Mouse (Mus musculus) embryonic facial prominence, embryonic 11.5 days (tissue): ENCODE data around the gene Tmem238l. TPM values are rescaled to one million over a fixed set of nuclear protein-coding genes. Genes with fewer than 3 reads are reported as not detected.
A peak's percentile ranks its signal among the peaks of the same experiment; 100 is the strongest.

Experiments
- ATAC-seq: fragments of 200-750 bp; cut with Nextera tagmentation; replicated peaks from 2 replicates; pipeline ENCODE4 v1.8.0; 2017; ENCODE audit warnings: low read depth; ENCODE audit not compliant: insufficient number of reproducible peaks, low FRiP score, low TSS enrichment
- DNase-seq: peaks from one replicate; pipeline ENCODE4 v3.0.0-alpha.2; 2015; ENCODE audit warnings: low spot score
- H3K27ac ChIP-seq: fragments of 300-500 bp; sonication (generic); replicated peaks from 2 replicates; pipeline ENCODE4 v1.5.1; 2014; ENCODE audit warnings: mild to moderate bottlenecking, low read depth, low read length, control low read depth
- H3K27me3 ChIP-seq: fragments of 300-500 bp; sonication (generic); 2 replicates; pipeline ENCODE4 v1.6.1; 2014; ENCODE audit warnings: mild to moderate bottlenecking, low read length, moderate library complexity, mixed read lengths; ENCODE audit not compliant: control insufficient read depth, insufficient read depth
- H3K36me3 ChIP-seq: fragments of 300-500 bp; sonication (generic); replicated peaks from 2 replicates; pipeline ENCODE4 v1.6.1; 2014; ENCODE audit warnings: low read depth, mild to moderate bottlenecking, low read length, moderate library complexity, mixed read lengths; ENCODE audit not compliant: control insufficient read depth, insufficient read depth
- H3K4me1 ChIP-seq: fragments of 300-500 bp; sonication (generic); 2 replicates; pipeline ENCODE4 v1.6.1; 2014; ENCODE audit warnings: low read length, mixed read lengths; ENCODE audit not compliant: control insufficient read depth, insufficient read depth
- H3K4me2 ChIP-seq: fragments of 300-500 bp; sonication (generic); 2 replicates; pipeline ENCODE4 v1.6.1; 2014; ENCODE audit warnings: low read depth, mild to moderate bottlenecking, control low read depth, low read length, moderate library complexity
- H3K4me3 ChIP-seq: fragments of 300-500 bp; sonication (generic); 2 replicates; pipeline ENCODE4 v1.5.1; 2014; ENCODE audit warnings: low read depth, low read length, control low read depth
- H3K9ac ChIP-seq: fragments of 300-500 bp; sonication (generic); replicated peaks from 2 replicates; pipeline ENCODE4 v1.6.1; 2014; ENCODE audit warnings: mild to moderate bottlenecking, control low read depth, low read length
- H3K9me3 ChIP-seq: fragments of 300-500 bp; sonication (generic); replicated peaks from 2 replicates; pipeline ENCODE4 v1.6.1; 2016; ENCODE audit warnings: mild to moderate bottlenecking, low read length, inconsistent platforms, mixed read lengths; ENCODE audit not compliant: control insufficient read depth
- WGBS: fragments of 180-500 bp; shearing (Covaris S2); extraction: QIAGEN DNeasy Blood & Tissue Kit; methylation state at CpG from one replicate; pipeline ENCODE4 v1.1.7; 2014; 5-methylcytosine and 5-hydroxymethylcytosine counted together
- polyA plus RNA-seq: library from polyadenylated mRNA; unstranded; fragments of >200 nt; fragmentation: Nextera tagmentation; extraction: Ambion mirVana; gene quantifications from 2 replicates; pipeline ENCODE4 v1.2.1, GENCODE M21; 2014

The Tmem238l gene
- not detected in 2 replicates for polyA plus RNA-seq

- WGBS = 85% methylated on average over 9 of the region's 9 CpGs
These were observed at the start of gene Tmem238l for GRCm38 (mm10) chr11:66956303-66956702. Tmem238l (plus strand) TSS chr11:66956638.

GRCm38 (mm10) chr11:66911811-66912210 is 44.6 kb upstream of the Tmem238l start, which contains the start of gene Pirt:
Pirt (plus strand) TSS chr11:66911981.
- H3K9me3 ChIP-seq = no peaks in the 10 kb centered on the region
- ATAC-seq = no peak
- WGBS = 40% methylated on average over 10 of the region's 10 CpGs
- no peaks in the 10 kb centered on the region for H3K4me1 ChIP-seq
- no peaks in the 10 kb centered on the region for H3K27me3 ChIP-seq
- H3K9ac ChIP-seq = no peak within 1 kb of the TSS
- no peak within 1 kb of the TSS for H3K27ac ChIP-seq
- H3K4me3 ChIP-seq = no peak within 1 kb of the TSS
- no peak within 1 kb of the TSS for H3K4me2 ChIP-seq
- H3K36me3 ChIP-seq = no peaks in the 10 kb centered on the region
- DNase-seq = no peak

More at GRCm38 (mm10) chr11:66956303-66956702, at the start of gene Tmem238l:
- Histone ChIP-seq H3K36me3 (no peaks in the 10 kb centered on the region), H3K4me2 (no peak within 1 kb of the TSS), H3K9me3 (no peaks in the 10 kb centered on the region), H3K4me1 (no peaks in the 10 kb centered on the region), H3K4me3 (no peak within 1 kb of the TSS), H3K9ac (no peak within 1 kb of the TSS), H3K27me3 (no peaks in the 10 kb centered on the region), H3K27ac (no peak within 1 kb of the TSS)
- DNase-seq (no peak), ATAC-seq (no peak)

GRCm38 (mm10) chr11:66912531-66913458 is 43.6 kb upstream of the Tmem238l start:
- DNase-seq (no peak), ATAC-seq (no peak)
- no peaks in the 10 kb centered on the region for H3K36me3 ChIP-seq
- no peaks in the 10 kb centered on the region for H3K4me1 ChIP-seq
- H3K9ac ChIP-seq = no peak overlapping the region
- H3K4me2 ChIP-seq = no peak overlapping the region
- no peaks in the 10 kb centered on the region for H3K27me3 ChIP-seq
- no peaks in the 10 kb centered on the region for H3K9me3 ChIP-seq
- no peak overlapping the region for H3K4me3 ChIP-seq
- WGBS = 51% methylated on average over 17 of the region's 17 CpGs
- H3K27ac ChIP-seq = no peak overlapping the region

GRCm38 (mm10) chr11:66914249-66914648 is 42.2 kb upstream of the Tmem238l start:
- H3K27me3 ChIP-seq = no peaks in the 10 kb centered on the region
- 42% methylated on average over 3 of the region's 3 CpGs for WGBS
- no peak overlapping the region for H3K4me3 ChIP-seq
- DNase-seq (peak; percentile 67), ATAC-seq (no peak)
- H3K4me1 ChIP-seq = no peaks in the 10 kb centered on the region
- no peak overlapping the region for H3K9ac ChIP-seq
- H3K36me3 ChIP-seq = no peaks in the 10 kb centered on the region
- no peaks in the 10 kb centered on the region for H3K9me3 ChIP-seq
- no peak overlapping the region for H3K27ac ChIP-seq
- no peak overlapping the region for H3K4me2 ChIP-seq

- no peak for ATAC-seq
- no peak overlapping the region for H3K27ac ChIP-seq
- WGBS = 45% methylated on average over 2 of the region's 2 CpGs
These were observed 36.4 kb upstream of the Tmem238l start for GRCm38 (mm10) chr11:66920012-66920411.

GRCm38 (mm10) chr11:66924095-66924823 is 32.2 kb upstream of the Tmem238l start:
- Histone ChIP-seq H3K27ac (no peak overlapping the region), H3K27me3 (no peaks in the 10 kb centered on the region), H3K4me1 (peaks cover 5% of the 10 kb centered on the region; the same call in 1 of the 2 replicates), H3K4me2 (no peak overlapping the region), H3K36me3 (no peaks in the 10 kb centered on the region), H3K4me3 (no peak overlapping the region), H3K9me3 (no peaks in the 10 kb centered on the region), H3K9ac (no peak overlapping the region)
- ATAC-seq (no peak), DNase-seq (no peak)
- 80% methylated on average over 11 of the region's 11 CpGs for WGBS

More at GRCm38 (mm10) chr11:66920012-66920411, 36.4 kb upstream of the Tmem238l start:
- H3K4me3 ChIP-seq = no peak overlapping the region
- peaks cover 5% of the 10 kb centered on the region; the same call in 1 of the 2 replicates for H3K4me1 ChIP-seq
- H3K9me3 ChIP-seq = no peaks in the 10 kb centered on the region
- H3K9ac ChIP-seq = no peak overlapping the region
- no peak overlapping the region for H3K4me2 ChIP-seq
- no peak for DNase-seq
- no peaks in the 10 kb centered on the region for H3K27me3 ChIP-seq
- H3K36me3 ChIP-seq = no peaks in the 10 kb centered on the region

GRCm38 (mm10) chr11:66928311-66928710 is 28.1 kb upstream of the Tmem238l start:
- H3K4me1 ChIP-seq = no peaks in the 10 kb centered on the region
- no peak overlapping the region for H3K27ac ChIP-seq
- no peaks in the 10 kb centered on the region for H3K27me3 ChIP-seq
- H3K4me3 ChIP-seq = no peak overlapping the region
- H3K4me2 ChIP-seq = no peak overlapping the region
- H3K9me3 ChIP-seq = no peaks in the 10 kb centered on the region
- H3K36me3 ChIP-seq = no peaks in the 10 kb centered on the region
- no peak for DNase-seq
- H3K9ac ChIP-seq = no peak overlapping the region
- ATAC-seq = no peak
- 67% methylated on average over 3 of the region's 3 CpGs for WGBS
